Mouse (Mus musculus): ENCODE measurements at regions not wholly inside any gene's neighbourhood (a gene's known extent, or its start where the extent isn't known, plus 50 kb on each side); places are given as distances from the start of the nearest gene placed in this dataset.

DNA sequence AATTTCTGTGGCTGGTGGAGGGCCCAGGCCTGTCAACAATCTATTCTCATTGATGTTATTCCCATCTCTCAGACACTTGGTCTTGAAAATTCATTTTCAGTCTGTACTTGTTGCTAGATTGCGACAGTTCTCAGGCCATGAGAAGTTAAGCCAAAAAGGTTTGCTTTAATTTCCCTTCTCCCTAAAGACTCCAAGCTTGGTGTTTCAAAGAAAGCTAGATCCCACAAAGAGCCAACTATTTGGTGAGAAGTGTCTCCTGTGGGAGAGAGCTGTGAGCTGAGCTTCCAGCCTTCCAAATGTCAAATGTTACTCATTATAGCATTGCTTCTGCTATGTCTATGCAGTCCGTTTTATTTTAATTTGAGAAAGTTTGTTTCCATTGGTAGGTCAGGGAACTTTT lies 169.7 kb downstream of the Snx13 start:
- WGBS = 75% methylated on average over 2 of the region's 2 CpGs
- DNase-seq = no peak
- no peaks in the 10 kb centered on the region; the same call in none of the 2 replicates for H3K4me1 ChIP-seq (ENCODE audit: control insufficient read depth, insufficient read depth, low read length)
- TF ChIP-seq CTCF (IDR thresholded peaks at IDR 0.05; ENCODE audit: insufficient read depth, low read length) = no peak
- no peak for TF ChIP-seq POLR2A (IDR thresholded peaks at IDR 0.05; ENCODE audit: borderline replicate concordance, extremely low read depth, low read depth, low read length)
- H3K4me3 ChIP-seq (replicated peaks; ENCODE audit: extremely low read depth, low read depth, low read length) = no peak overlapping the region

DNA sequence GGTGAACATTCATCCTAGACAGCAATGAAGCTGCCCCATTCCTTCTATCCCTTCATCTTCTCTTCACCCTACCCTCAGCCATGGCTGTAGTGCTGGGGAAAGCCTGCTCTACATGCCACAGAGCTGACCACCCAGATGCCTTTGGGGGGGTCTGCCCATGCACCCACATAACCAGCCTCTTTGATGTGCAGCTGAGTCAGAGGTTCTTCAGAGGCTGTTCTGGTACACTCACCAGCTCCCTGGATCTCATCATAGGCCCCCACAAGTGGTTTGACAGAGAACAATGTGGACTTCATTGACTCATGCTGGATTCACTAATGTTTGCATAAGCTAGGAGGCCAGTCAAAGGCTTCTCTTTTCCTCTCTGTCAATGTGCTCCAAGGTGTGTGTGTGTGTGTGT lies 162.4 kb downstream of the Snx13 start:
- TF ChIP-seq CTCF (IDR thresholded peaks at IDR 0.05; ENCODE audit: insufficient read depth, low read length) = no peak
- TF ChIP-seq POLR2A (IDR thresholded peaks at IDR 0.05; ENCODE audit: borderline replicate concordance, extremely low read depth, low read depth, low read length) = no peak
- no peak overlapping the region for H3K4me3 ChIP-seq (replicated peaks; ENCODE audit: extremely low read depth, low read depth, low read length)
- no peak for DNase-seq
- H3K4me1 ChIP-seq (ENCODE audit: control insufficient read depth, insufficient read depth, low read length) = peaks cover 2% of the 10 kb centered on the region; the same call in 1 of the 2 replicates

DNA sequence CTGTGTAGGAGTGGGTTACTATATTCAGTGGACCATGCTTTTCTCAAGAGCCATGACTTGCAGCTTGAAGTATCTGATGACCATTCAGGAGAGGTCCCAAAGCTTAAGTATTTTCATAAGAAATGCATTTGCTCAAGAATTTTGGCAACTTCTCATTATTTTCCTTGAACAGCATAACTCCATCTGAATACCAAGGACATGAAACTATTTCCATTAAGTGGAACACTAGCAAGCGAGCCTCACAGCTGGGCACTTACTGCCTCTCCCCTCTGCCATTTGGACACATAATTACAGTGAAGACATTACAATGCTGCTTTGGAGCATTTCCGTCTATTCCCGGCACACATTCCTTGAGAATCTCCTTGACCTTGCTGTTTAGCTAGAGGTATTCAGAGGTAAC lies 160.6 kb downstream of the Snx13 start:
- WGBS = 56% methylated on average over 3 of the region's 3 CpGs
- no peak for DNase-seq
- Histone ChIP-seq H3K4me1 (ENCODE audit: control insufficient read depth, insufficient read depth, low read length) (peaks cover 2% of the 10 kb centered on the region; the same call in 1 of the 2 replicates), H3K4me3 (replicated peaks; ENCODE audit: extremely low read depth, low read depth, low read length) (no peak overlapping the region)
- TF ChIP-seq CTCF (IDR thresholded peaks at IDR 0.05; ENCODE audit: insufficient read depth, low read length) (no peak), POLR2A (IDR thresholded peaks at IDR 0.05; ENCODE audit: borderline replicate concordance, extremely low read depth, low read depth, low read length) (no peak)

DNA sequence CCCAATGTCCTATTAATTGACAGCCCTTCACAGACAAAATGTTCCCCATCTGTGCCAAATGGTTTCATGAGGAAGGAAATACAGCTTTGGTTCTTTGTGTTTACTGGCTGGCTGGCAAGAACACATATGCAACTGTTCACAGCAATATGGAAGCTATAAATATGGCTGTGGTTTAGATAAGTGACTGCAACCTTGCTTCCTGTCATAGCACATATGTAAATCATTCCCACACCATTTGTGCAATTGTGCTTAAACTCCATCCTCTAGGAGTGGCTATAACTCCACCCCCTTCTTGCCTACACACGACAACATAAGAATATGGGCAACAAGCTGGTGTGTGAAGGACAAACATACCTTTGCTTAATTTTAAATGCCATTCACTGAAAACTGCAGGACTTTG lies 156.4 kb downstream of the Snx13 start:
- TF ChIP-seq POLR2A (IDR thresholded peaks at IDR 0.05; ENCODE audit: borderline replicate concordance, extremely low read depth, low read depth, low read length) (no peak), CTCF (IDR thresholded peaks at IDR 0.05; ENCODE audit: insufficient read depth, low read length) (no peak)
- peaks cover 2% of the 10 kb centered on the region; the same call in 1 of the 2 replicates for H3K4me1 ChIP-seq (ENCODE audit: control insufficient read depth, insufficient read depth, low read length)
- WGBS = 54% methylated on average over 1 of the region's 1 CpGs
- DNase-seq = no peak
- no peak overlapping the region for H3K4me3 ChIP-seq (replicated peaks; ENCODE audit: extremely low read depth, low read depth, low read length)

DNA sequence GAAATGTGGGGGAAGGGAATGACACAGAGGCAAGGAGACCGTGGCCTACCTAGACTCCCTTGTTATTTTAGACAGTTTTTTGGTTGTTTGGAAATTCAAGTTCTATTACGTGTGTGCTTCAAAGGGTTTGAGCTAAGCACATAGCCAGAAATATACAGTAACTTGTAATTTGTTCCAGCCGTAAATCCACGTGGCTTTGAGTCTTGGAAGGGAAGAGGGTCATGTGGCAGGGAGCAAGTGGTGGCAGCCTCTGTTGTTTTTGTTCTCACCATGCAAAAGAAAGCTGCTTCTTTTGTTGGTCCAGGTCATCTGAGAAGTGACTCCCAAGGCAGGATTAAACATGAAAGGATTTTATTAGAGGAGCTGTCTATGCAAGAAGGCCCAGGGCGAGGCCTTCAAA lies 153.1 kb downstream of the Snx13 start:
- TF ChIP-seq CTCF (IDR thresholded peaks at IDR 0.05; ENCODE audit: insufficient read depth, low read length) (no peak), POLR2A (IDR thresholded peaks at IDR 0.05; ENCODE audit: borderline replicate concordance, extremely low read depth, low read depth, low read length) (no peak)
- 82% methylated on average over 5 of the region's 5 CpGs for WGBS

More for the DNA sequence above, 153.1 kb downstream of the Snx13 start:
- DNase-seq = no peak
- no peak overlapping the region for H3K4me3 ChIP-seq (replicated peaks; ENCODE audit: extremely low read depth, low read depth, low read length)
- H3K4me1 ChIP-seq (ENCODE audit: control insufficient read depth, insufficient read depth, low read length) = no peaks in the 10 kb centered on the region

Data from lung, adult 2 months (tissue).